Mouse (Mus musculus) embryonic facial prominence, embryonic 10.5 days (tissue): ENCODE measurements around the gene Ubap2l. TPM values are rescaled to one million over a fixed set of nuclear protein-coding genes. Genes with fewer than 3 reads are reported as not detected.

Experiments used
- DNase-seq: peaks from one replicate; pipeline ENCODE4 v3.0.0-alpha.2; 2017; ENCODE audit warnings: low spot score
- H3K27ac ChIP-seq: fragments of 300-500 bp; sonication (generic); replicated peaks from 2 replicates; pipeline ENCODE4 v1.5.1; 2016; ENCODE audit warnings: mild to moderate bottlenecking
- H3K27me3 ChIP-seq: fragments of 300-500 bp; sonication (generic); replicated peaks from 2 replicates; pipeline ENCODE4 v1.6.1; 2016; ENCODE audit warnings: low read depth, mild to moderate bottlenecking; ENCODE audit not compliant: poor library complexity, severe bottlenecking
- H3K36me3 ChIP-seq: fragments of 300-500 bp; sonication (generic); replicated peaks from 2 replicates; pipeline ENCODE4 v1.6.1; 2016; ENCODE audit warnings: mild to moderate bottlenecking, moderate library complexity
- H3K4me1 ChIP-seq: fragments of 300-500 bp; sonication (generic); 2 replicates; pipeline ENCODE4 v1.6.1; 2016
- H3K4me3 ChIP-seq: fragments of 300-500 bp; sonication (generic); 2 replicates; pipeline ENCODE4 v1.5.1; 2016; ENCODE audit warnings: mild to moderate bottlenecking, moderate library complexity
- H3K9me3 ChIP-seq: fragments of 300-500 bp; sonication (generic); 2 replicates; pipeline ENCODE4 v1.6.1; 2016; ENCODE audit warnings: mild to moderate bottlenecking
- WGBS: fragments of 180-500 bp; shearing (Covaris S2); methylation state at CpG from one replicate; pipeline ENCODE4 v1.1.7; 2016; 5-methylcytosine and 5-hydroxymethylcytosine counted together
- polyA plus RNA-seq: library from polyadenylated mRNA; unstranded; fragments of >200 nt; fragmentation: Nextera tagmentation; extraction: Ambion mirVana; gene quantifications from 2 replicates; pipeline ENCODE4 v1.2.1, GENCODE M21; 2016

Gene Ubap2l
- polyA plus RNA-seq: 240 and 243 TPM in 2 replicates

DNA sequence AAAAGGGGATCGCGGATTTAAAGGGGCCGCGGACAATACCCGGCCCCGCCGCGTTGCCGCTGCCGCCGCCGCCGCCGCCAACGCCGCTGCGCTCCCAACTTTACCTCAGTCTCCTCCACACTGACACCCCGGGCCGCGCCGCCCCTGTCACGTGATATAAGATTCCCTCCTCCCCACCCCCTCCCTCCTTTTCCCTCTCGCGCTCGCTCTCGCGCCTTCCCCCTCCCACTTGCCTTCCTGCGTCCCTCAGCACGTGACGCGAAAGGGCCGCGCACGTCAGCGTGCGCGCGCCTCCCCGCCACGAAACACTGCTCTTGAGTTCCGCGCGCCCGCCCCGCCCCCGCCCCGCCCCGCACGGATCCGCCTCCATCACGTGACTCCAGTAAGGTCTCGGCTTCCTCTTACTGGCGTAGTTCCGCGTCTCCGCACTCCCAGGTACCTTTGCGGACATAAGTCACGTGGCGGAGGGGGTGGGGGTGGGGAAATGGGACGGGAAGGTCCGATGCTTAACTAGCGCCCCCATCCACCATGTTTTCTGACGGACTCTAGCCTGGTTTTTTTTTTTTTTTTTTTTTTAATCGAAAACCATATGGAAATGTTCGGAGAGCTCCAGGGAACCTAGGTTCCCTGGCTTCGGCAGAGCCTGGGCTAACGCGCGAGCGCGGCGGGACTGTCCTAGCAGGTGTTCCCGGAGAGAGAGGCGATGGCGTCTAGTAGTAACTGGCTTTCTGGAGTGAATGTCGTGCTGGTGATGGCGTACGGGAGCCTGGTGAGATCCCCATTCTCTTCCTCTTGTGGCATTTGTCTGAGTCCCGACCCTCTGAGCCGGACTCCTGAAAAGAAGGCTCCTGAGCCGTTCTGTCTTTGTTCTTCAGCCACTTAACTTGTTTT, at the start of gene Ubap2l:
TSS of gene Ubap2l (minus strand) at position 278 of the 891 bp plus-strand sequence.
- Histone ChIP-seq H3K9me3 (no peaks in the 10 kb centered on the region), H3K27me3 (no peaks in the 10 kb centered on the region), H3K36me3 (peaks cover 45% of the 10 kb centered on the region), H3K27ac (peak within 1 kb of the TSS; percentile 98), H3K4me1 (peaks cover 27% of the 10 kb centered on the region), H3K4me3 (peak within 1 kb of the TSS; percentile 90)
- DNase-seq: peak; percentile 100
- under 1% methylated on average over 81 of the region's 81 CpGs for WGBS

DNA sequence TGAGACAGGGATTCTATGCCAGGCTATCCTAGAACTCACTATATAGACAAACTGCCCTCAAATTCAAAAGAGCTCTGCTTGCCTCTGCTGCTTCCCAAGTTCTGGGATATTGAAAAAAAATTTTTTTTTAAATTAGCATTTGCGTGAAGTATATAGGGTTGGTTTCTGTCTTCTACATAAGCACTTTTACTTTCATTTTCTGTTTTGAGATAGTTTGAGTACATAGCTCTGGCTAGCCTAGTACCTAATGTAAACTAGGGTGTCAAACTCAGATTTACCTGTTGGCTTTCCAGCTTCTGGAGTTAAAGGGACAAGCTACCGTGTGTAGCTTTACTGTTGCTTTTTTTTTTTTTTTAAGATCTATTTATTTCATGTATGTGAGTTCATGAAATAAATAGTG, 49.2 kb upstream of the Ubap2l start:
- peaks cover 68% of the 10 kb centered on the region for H3K36me3 ChIP-seq
- H3K9me3 ChIP-seq: no peaks in the 10 kb centered on the region
- 97% methylated on average over 2 of the region's 2 CpGs for WGBS
- no peak for DNase-seq
- H3K4me1 ChIP-seq: no peaks in the 10 kb centered on the region
- H3K27ac ChIP-seq: no peak overlapping the region
- H3K4me3 ChIP-seq: no peak overlapping the region
- no peaks in the 10 kb centered on the region for H3K27me3 ChIP-seq

DNA sequence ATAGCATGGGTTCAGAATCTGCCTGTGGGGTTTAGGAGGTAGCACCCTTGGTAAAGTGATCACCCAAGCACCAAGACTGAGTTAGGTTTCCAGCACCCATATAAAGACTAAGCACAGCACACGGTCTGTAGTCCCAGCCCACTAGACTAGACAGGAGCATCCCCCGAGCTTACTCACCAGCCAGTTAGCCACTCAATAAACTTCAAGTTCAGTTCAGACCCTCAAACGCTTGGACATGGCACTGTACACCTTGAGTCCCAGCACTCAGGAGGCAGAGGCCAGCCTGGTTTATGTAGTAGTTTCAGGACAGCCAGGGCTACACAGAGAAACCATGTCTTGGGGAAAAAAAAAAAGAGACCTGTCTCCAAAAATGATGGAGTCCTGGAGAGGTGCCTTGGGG, 48.6 kb upstream of the Ubap2l start:
- no peak overlapping the region for H3K27ac ChIP-seq
- no peak for DNase-seq
- H3K4me1 ChIP-seq: no peaks in the 10 kb centered on the region
- 93% methylated on average over 3 of the region's 3 CpGs for WGBS
- no peaks in the 10 kb centered on the region for H3K9me3 ChIP-seq
- peaks cover 74% of the 10 kb centered on the region for H3K36me3 ChIP-seq
- no peaks in the 10 kb centered on the region for H3K27me3 ChIP-seq
- no peak overlapping the region for H3K4me3 ChIP-seq

DNA sequence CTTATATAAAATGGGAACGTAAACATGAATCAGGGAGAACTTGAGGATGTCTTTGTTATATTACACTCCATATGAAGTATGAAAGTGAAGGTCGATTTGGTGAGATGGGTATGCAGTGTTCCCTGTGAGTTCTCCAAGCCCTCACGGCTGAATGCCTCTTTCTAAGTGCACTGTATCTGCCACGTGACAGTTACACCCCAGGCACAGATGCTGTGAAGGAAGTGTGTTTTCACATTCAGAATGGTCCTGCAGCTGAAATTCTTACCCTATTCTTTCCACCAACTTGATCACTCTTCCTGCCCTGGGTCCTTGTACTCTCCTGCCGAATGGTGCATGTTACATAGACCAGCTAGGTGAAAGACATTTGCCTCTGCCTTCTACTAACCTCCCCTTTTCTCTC, 45.5 kb upstream of the Ubap2l start:
- 92% methylated on average over 5 of the region's 5 CpGs for WGBS
- peaks cover 96% of the 10 kb centered on the region for H3K36me3 ChIP-seq
- DNase-seq: no peak

DNA sequence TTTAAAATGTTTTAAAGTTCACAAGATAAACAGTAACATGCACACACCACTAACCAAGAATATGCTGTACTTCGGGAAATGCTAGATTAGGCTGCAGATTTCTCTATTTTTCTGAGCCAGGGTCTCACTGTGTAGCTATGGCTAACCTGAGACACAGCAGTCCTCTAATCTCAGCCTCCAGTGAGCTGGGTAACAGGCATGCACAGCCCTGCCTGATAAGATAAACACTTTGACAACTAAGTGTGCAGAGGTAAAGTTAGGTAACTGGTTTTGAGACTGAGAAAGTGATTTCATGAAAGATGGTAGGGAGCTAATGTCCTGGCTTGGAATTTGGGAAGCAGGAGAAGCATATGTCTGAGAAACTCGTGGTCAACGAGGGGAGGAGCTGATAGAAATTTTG, 42.0 kb upstream of the Ubap2l start:
- WGBS: 92% methylated on average over 3 of the region's 3 CpGs
- Histone ChIP-seq H3K4me3 (no peak overlapping the region), H3K4me1 (no peaks in the 10 kb centered on the region), H3K27ac (no peak overlapping the region), H3K9me3 (no peaks in the 10 kb centered on the region), H3K27me3 (no peaks in the 10 kb centered on the region), H3K36me3 (peaks cover 100% of the 10 kb centered on the region)
- DNase-seq: no peak

More for the DNA sequence above, 45.5 kb upstream of the Ubap2l start:
- H3K27me3 ChIP-seq: no peaks in the 10 kb centered on the region
- no peak overlapping the region for H3K4me3 ChIP-seq
- no peak overlapping the region for H3K27ac ChIP-seq
- no peaks in the 10 kb centered on the region for H3K9me3 ChIP-seq
- H3K4me1 ChIP-seq: no peaks in the 10 kb centered on the region

DNA sequence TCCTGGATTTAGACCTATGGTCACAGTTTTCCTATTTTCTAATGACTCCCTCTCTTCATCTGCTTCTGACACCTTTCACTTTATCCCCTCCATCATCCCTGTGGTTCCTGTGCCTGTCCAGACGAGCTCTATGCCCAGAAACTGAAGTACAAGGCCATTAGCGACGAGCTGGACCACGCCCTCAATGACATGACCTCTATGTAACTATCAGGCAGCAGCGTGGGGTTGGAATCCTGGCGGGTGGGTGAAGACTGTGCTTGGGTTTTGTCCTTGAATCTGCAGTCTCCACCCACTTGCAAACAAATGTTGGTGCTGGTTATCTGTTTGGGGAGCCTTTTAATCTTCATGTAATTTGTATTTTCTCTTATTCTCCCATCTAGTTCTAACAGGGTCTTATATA, 38.5 kb upstream of the Ubap2l start:
- WGBS: 88% methylated on average over 6 of the region's 6 CpGs

DNA sequence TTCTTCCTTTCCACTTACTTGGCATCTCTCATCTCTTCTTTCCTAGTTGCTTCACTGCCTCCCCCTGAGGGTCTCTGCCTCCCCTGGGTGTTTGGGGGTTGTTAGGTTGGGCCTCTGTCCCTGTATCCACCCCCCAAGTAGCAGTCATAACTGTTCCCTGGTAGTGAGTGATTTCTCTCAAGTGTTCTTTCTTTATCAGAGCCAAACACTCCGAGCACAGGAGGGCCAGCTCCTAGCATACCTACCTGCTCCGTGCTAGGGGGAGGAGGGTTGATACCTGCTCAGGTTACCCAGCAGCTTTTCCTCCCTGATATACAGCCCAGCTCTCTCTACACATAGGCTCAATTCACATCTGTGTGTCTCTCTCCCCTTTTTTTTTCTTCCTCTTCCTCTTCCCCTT, 36.2 kb upstream of the Ubap2l start:
- Histone ChIP-seq H3K9me3 (no peaks in the 10 kb centered on the region), H3K27ac (no peak overlapping the region), H3K4me1 (peaks cover 16% of the 10 kb centered on the region), H3K4me3 (no peak overlapping the region), H3K36me3 (peaks cover 98% of the 10 kb centered on the region), H3K27me3 (no peaks in the 10 kb centered on the region)
- no peak for DNase-seq
- 95% methylated on average over 2 of the region's 2 CpGs for WGBS

More for the DNA sequence above, 38.5 kb upstream of the Ubap2l start:
- Histone ChIP-seq H3K27me3 (no peaks in the 10 kb centered on the region), H3K36me3 (peaks cover 100% of the 10 kb centered on the region), H3K4me1 (no peaks in the 10 kb centered on the region), H3K9me3 (no peaks in the 10 kb centered on the region), H3K4me3 (no peak overlapping the region), H3K27ac (no peak overlapping the region)
- DNase-seq: no peak

DNA sequence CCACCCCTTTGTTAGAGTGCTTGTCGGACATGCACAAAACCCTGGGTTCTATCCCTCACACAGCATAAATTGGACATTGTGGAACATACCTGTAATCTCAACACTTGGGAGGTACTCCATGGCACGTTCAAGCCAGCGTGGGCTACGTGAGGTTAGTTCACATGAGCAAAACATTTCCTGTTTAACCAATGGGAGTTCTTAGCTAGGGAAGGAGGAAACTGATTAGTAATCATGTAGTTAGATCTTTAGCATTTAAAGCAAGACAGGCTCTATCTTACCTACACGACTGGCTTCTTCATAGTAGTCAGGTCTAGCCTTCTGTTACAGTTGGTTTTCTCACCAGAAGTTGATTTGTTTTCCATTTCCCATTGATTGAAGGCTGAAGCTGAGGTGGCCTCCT, 33.6 kb upstream of the Ubap2l start:
- Histone ChIP-seq H3K27ac (no peak overlapping the region), H3K9me3 (no peaks in the 10 kb centered on the region), H3K4me3 (no peak overlapping the region), H3K4me1 (peaks cover 40% of the 10 kb centered on the region), H3K36me3 (peaks cover 97% of the 10 kb centered on the region), H3K27me3 (no peaks in the 10 kb centered on the region)
- WGBS: 92% methylated on average over 5 of the region's 5 CpGs
- DNase-seq: no peak

DNA sequence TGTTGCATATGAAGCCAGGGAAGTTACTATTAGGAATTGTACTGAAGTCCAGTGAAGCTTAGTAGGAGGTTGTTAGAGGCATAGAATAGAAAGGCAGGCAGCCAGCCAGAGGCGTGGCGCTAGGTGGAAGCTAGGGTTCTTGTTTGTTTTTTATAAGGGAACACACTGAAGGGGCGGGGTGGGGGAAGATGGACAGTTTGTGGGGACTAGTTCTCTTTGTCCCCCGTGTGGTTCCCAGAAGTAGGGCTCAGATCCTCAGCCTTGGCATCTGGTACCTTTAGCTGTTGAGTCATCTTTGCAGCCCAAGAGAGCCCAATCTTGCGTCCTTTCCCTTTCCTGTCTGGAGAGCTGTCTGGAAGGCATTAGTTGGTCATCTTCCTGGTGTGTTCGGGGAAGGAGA, 32.9 kb upstream of the Ubap2l start:
- H3K36me3 ChIP-seq: peaks cover 89% of the 10 kb centered on the region

DNA sequence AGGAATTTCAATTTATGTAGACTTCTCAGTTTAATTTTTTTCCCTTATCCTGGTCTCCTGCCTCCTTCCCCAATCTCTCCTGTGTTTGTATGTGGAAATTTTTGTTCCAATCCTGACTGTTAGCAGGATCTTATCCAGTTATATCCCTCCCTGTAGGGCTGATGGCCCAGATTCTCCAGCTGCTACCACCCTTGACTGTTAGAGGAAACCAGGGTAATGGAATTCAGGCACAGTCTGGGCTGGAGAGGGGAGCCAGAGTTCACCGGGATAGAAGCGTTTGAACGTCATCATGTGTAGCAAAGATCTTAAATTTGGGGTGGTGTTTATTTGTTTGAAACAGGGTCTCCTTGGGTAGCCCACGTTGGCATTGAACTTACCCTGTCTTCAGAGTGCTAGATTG, 32.4 kb upstream of the Ubap2l start:
- Histone ChIP-seq H3K9me3 (no peaks in the 10 kb centered on the region), H3K27ac (no peak overlapping the region), H3K4me1 (peaks cover 47% of the 10 kb centered on the region), H3K4me3 (no peak overlapping the region), H3K36me3 (peaks cover 85% of the 10 kb centered on the region), H3K27me3 (no peaks in the 10 kb centered on the region)
- no peak for DNase-seq
- WGBS: 87% methylated on average over 4 of the region's 4 CpGs

More for the DNA sequence above, 32.9 kb upstream of the Ubap2l start:
- Histone ChIP-seq H3K4me3 (no peak overlapping the region), H3K4me1 (peaks cover 46% of the 10 kb centered on the region), H3K9me3 (no peaks in the 10 kb centered on the region), H3K27me3 (no peaks in the 10 kb centered on the region), H3K27ac (no peak overlapping the region)
- WGBS: 90% methylated on average over 6 of the region's 6 CpGs
- DNase-seq: no peak

DNA sequence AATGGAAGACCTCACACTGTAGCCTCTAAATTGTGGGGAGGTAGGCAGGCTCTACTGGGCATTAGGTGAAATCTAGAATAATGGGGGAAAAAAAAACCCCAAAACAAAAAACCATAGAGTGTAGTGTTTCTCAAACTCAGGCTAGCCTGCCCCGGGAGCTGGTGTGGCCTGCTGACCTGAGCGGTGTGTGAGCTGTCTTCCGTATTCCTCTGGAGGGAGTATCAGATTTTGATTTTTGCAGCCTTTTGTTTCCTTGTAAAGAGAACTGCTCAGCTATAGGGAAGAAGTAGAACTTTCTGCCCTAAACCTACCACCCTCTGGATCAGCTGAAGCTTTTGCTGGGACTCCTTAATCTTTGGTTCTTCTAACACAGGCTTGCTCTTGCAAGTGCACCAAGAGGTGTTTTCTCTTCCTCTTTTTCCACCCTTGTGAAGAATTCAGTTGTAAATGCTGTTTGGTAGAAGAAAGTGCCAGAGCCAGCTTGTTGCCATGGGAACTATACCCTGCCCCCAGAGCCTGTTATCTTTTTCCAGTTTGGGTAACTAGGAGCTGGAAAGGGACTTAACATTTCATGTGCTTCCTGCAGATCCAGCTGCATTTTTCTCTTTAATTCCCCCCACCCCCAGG, 31.4 kb upstream of the Ubap2l start:
- 65% methylated on average over 3 of the region's 3 CpGs for WGBS
- H3K27ac ChIP-seq: peak overlapping the region; percentile 35; the same call in 1 of the 2 replicates
- peaks cover 75% of the 10 kb centered on the region for H3K36me3 ChIP-seq
- no peaks in the 10 kb centered on the region for H3K9me3 ChIP-seq
- no peaks in the 10 kb centered on the region for H3K27me3 ChIP-seq
- H3K4me1 ChIP-seq: peaks cover 50% of the 10 kb centered on the region
- peak overlapping the region; percentile 30 for H3K4me3 ChIP-seq
- no peak for DNase-seq

DNA sequence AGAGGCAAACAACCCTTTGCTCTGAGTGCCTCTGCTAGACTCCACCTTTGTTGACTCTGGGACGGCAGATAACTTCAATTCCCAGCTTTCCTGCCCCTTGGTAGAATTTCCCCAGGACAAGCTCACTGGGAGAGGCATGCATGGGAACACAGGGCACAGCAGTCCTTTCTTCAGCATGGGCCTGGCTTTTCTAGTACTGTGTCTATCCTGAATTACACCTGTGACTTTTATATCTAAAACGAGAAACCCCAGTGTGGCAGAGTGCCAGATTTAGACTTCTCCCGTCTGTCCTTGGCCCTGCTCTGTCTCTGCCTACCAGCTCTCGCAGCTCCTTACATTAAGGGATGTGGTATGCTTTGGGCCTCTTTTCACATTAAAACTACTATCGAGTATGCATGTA, 30.6 kb upstream of the Ubap2l start:
- DNase-seq: no peak
- WGBS: 78% methylated on average over 5 of the region's 5 CpGs
- Histone ChIP-seq H3K27ac (peak overlapping the region; percentile 7; the same call in 1 of the 2 replicates), H3K4me1 (peaks cover 55% of the 10 kb centered on the region), H3K4me3 (peak overlapping the region; percentile 30), H3K9me3 (no peaks in the 10 kb centered on the region), H3K36me3 (peaks cover 67% of the 10 kb centered on the region), H3K27me3 (no peaks in the 10 kb centered on the region)
